Mouse (Mus musculus) ES-E14 (cell line): ENCODE measurements at regions not wholly inside any gene's neighbourhood (a gene's known extent, or its start where the extent isn't known, plus 50 kb on each side); places are given as distances from the start of the nearest gene placed in this dataset.

Experiments
- CHD2 ChIP-seq: IDR thresholded peaks from 2 replicates; pipeline ENCODE4 v1.6.1; 2014; ENCODE audit warnings: mild to moderate bottlenecking, low read depth, low read length, inconsistent platforms
- HCFC1 ChIP-seq: IDR thresholded peaks from 2 replicates; pipeline ENCODE4 v1.6.1; 2012; ENCODE audit warnings: low read length, inconsistent platforms, borderline replicate concordance; ENCODE audit not compliant: insufficient read depth
- MAFK ChIP-seq: IDR thresholded peaks from 2 replicates; pipeline ENCODE4 v1.6.1; 2014; ENCODE audit warnings: mild to moderate bottlenecking, low read depth, low read length, inconsistent platforms; ENCODE audit not compliant: insufficient read depth
- ZC3H11A ChIP-seq: IDR thresholded peaks from 2 replicates; pipeline ENCODE4 v1.6.1; 2012; ENCODE audit warnings: low read depth, mild to moderate bottlenecking, inconsistent platforms, low read length, borderline replicate concordance
- ZNF384 ChIP-seq: IDR thresholded peaks from 2 replicates; pipeline ENCODE4 v1.6.1; 2012; ENCODE audit warnings: low read depth, low read length, inconsistent platforms

- no peak for TF ChIP-seq HCFC1
- TF ChIP-seq CHD2: no peak
- no peak for TF ChIP-seq ZC3H11A
- no peak for TF ChIP-seq MAFK
- TF ChIP-seq ZNF384: no peak
Observed at GRCm38 (mm10) chr10:21467425-21468085, 90.5 kb downstream of the Aldh8a1 start.
